Mouse (Mus musculus) midbrain, embryonic 14.5 days (tissue): Measurements from ENCODE around the gene Itgav. TPM values are rescaled to one million over a fixed set of nuclear protein-coding genes. Genes with fewer than 3 reads are reported as not detected.

Experiments
- ATAC-seq: fragments of 200-750 bp; cut with Nextera tagmentation; 2 replicates; pipeline ENCODE4 v1.8.0; 2017; ENCODE audit warnings: moderate number of reproducible peaks, moderate library complexity; ENCODE audit not compliant: low FRiP score, low TSS enrichment
- DNase-seq: peaks from one replicate; pipeline ENCODE4 v3.0.0-alpha.2; 2015
- H3K27ac ChIP-seq: fragments of 300-500 bp; sonication (generic); replicated peaks from 2 replicates; pipeline ENCODE4 v1.5.1; 2014; ENCODE audit warnings: mild to moderate bottlenecking, low read depth, low read length, moderate library complexity
- H3K27me3 ChIP-seq: fragments of 300-500 bp; sonication (generic); 2 replicates; pipeline ENCODE4 v1.6.1; 2014; ENCODE audit warnings: low read length, control low read depth, mixed read lengths; ENCODE audit not compliant: control insufficient read depth, insufficient read depth
- H3K36me3 ChIP-seq: fragments of 300-500 bp; sonication (generic); 2 replicates; pipeline ENCODE4 v1.6.1; 2014; ENCODE audit warnings: low read length, control low read depth; ENCODE audit not compliant: control insufficient read depth, insufficient read depth
- H3K4me1 ChIP-seq: fragments of 300-500 bp; sonication (generic); 2 replicates; pipeline ENCODE4 v1.6.1; 2014; ENCODE audit warnings: mild to moderate bottlenecking, antibody characterized with exemption, low read length, control low read depth; ENCODE audit not compliant: control insufficient read depth, insufficient read depth
- H3K4me2 ChIP-seq: fragments of 300-500 bp; sonication (generic); 2 replicates; pipeline ENCODE4 v1.6.1; 2014; ENCODE audit warnings: mild to moderate bottlenecking, low read length, moderate library complexity
- H3K4me3 ChIP-seq: fragments of 300-500 bp; sonication (generic); replicated peaks from 2 replicates; pipeline ENCODE4 v1.5.1; 2014; ENCODE audit warnings: low read depth, low read length
- H3K9ac ChIP-seq: fragments of 300-500 bp; sonication (generic); replicated peaks from 2 replicates; pipeline ENCODE4 v1.6.1; 2014; ENCODE audit warnings: mild to moderate bottlenecking, low read length, moderate library complexity
- H3K9me3 ChIP-seq: fragments of 300-500 bp; sonication (generic); 2 replicates; pipeline ENCODE4 v1.6.1; 2016; ENCODE audit warnings: low read length, control low read depth, mixed read lengths; ENCODE audit not compliant: control insufficient read depth
- WGBS: fragments of 180-500 bp; shearing (Covaris S2); extraction: QIAGEN DNeasy Blood & Tissue Kit; methylation state at CpG from one replicate; pipeline ENCODE4 v1.1.7; 2014; 5-methylcytosine and 5-hydroxymethylcytosine counted together
- polyA plus RNA-seq: library from polyadenylated mRNA; unstranded; fragments of >200 nt; fragmentation: Nextera tagmentation; extraction: Ambion mirVana; gene quantifications from 2 replicates; pipeline ENCODE4 v1.2.1, GENCODE M21; 2014

The Itgav gene
- polyA plus RNA-seq, 1 experiment from 2014 or later: 27.5 TPM

GRCm38 (mm10) chr2:83735276-83735675 is 11.1 kb downstream of the Itgav start:
- H3K27ac ChIP-seq: no peak overlapping the region
- H3K4me1 ChIP-seq: no peaks in the 10 kb centered on the region
- ATAC-seq (no peak), DNase-seq (no peak)
- WGBS: 86% methylated on average over 5 of the region's 5 CpGs
- H3K27me3 ChIP-seq: no peaks in the 10 kb centered on the region
- no peaks in the 10 kb centered on the region for H3K36me3 ChIP-seq
- H3K9me3 ChIP-seq: no peaks in the 10 kb centered on the region
- H3K4me2 ChIP-seq: no peak overlapping the region
- H3K9ac ChIP-seq: no peak overlapping the region
- H3K4me3 ChIP-seq: no peak overlapping the region

- H3K4me3 ChIP-seq: no peak overlapping the region
- DNase-seq (no peak), ATAC-seq (no peak)
- no peaks in the 10 kb centered on the region for H3K9me3 ChIP-seq
- no peak overlapping the region for H3K27ac ChIP-seq
- 91% methylated on average over 5 of the region's 5 CpGs for WGBS
- H3K27me3 ChIP-seq: no peaks in the 10 kb centered on the region
- H3K4me2 ChIP-seq: no peak overlapping the region
- H3K4me1 ChIP-seq: no peaks in the 10 kb centered on the region
- H3K36me3 ChIP-seq: no peaks in the 10 kb centered on the region
- H3K9ac ChIP-seq: no peak overlapping the region
Measured at GRCm38 (mm10) chr2:83736836-83737235, 12.6 kb downstream of the Itgav start.

GRCm38 (mm10) chr2:83738586-83739251 is 14.5 kb downstream of the Itgav start:
- 92% methylated on average over 14 of the region's 14 CpGs for WGBS
- no peak overlapping the region for H3K9ac ChIP-seq
- ATAC-seq (no peak), DNase-seq (no peak)
- H3K4me3 ChIP-seq: no peak overlapping the region
- H3K9me3 ChIP-seq: no peaks in the 10 kb centered on the region
- H3K4me1 ChIP-seq: no peaks in the 10 kb centered on the region
- H3K4me2 ChIP-seq: no peak overlapping the region
- H3K36me3 ChIP-seq: no peaks in the 10 kb centered on the region
- H3K27me3 ChIP-seq: no peaks in the 10 kb centered on the region
- no peak overlapping the region for H3K27ac ChIP-seq

GRCm38 (mm10) chr2:83739461-83740124 is 15.4 kb downstream of the Itgav start:
- 76% methylated on average over 9 of the region's 9 CpGs for WGBS
- no peak overlapping the region for H3K27ac ChIP-seq
- H3K27me3 ChIP-seq: no peaks in the 10 kb centered on the region
- H3K9me3 ChIP-seq: no peaks in the 10 kb centered on the region
- H3K9ac ChIP-seq: no peak overlapping the region
- H3K4me2 ChIP-seq: no peak overlapping the region
- DNase-seq (no peak), ATAC-seq (no peak)
- no peaks in the 10 kb centered on the region for H3K36me3 ChIP-seq
- H3K4me3 ChIP-seq: no peak overlapping the region
- H3K4me1 ChIP-seq: no peaks in the 10 kb centered on the region

GRCm38 (mm10) chr2:83740601-83741031 is 16.4 kb downstream of the Itgav start:
- Histone ChIP-seq H3K9ac (no peak overlapping the region), H3K27me3 (no peaks in the 10 kb centered on the region), H3K9me3 (no peaks in the 10 kb centered on the region), H3K36me3 (no peaks in the 10 kb centered on the region), H3K4me1 (no peaks in the 10 kb centered on the region), H3K4me3 (no peak overlapping the region), H3K4me2 (no peak overlapping the region), H3K27ac (no peak overlapping the region)
- DNase-seq (no peak), ATAC-seq (no peak)
- 44% methylated on average over 5 of the region's 5 CpGs for WGBS

- Histone ChIP-seq H3K27me3 (no peaks in the 10 kb centered on the region), H3K27ac (no peak overlapping the region), H3K36me3 (no peaks in the 10 kb centered on the region), H3K4me3 (no peak overlapping the region), H3K9ac (no peak overlapping the region), H3K4me1 (no peaks in the 10 kb centered on the region), H3K4me2 (no peak overlapping the region), H3K9me3 (no peaks in the 10 kb centered on the region)
- 61% methylated on average over 9 of the region's 9 CpGs for whole genome bisulfite sequencing
- no peak for ATAC-seq
- peak; percentile 30 for DNase-seq
Measured at GRCm38 (mm10) chr2:83742210-83742609, 18.0 kb downstream of the Itgav start.

GRCm38 (mm10) chr2:83742836-83743235 is 18.6 kb downstream of the Itgav start:
- 95% methylated on average over 2 of the region's 2 CpGs for WGBS
- no peaks in the 10 kb centered on the region for H3K9me3 ChIP-seq
- no peak overlapping the region for H3K27ac ChIP-seq
- ATAC-seq: no peak
- H3K4me3 ChIP-seq: no peak overlapping the region
- no peak overlapping the region for H3K9ac ChIP-seq
- no peaks in the 10 kb centered on the region for H3K27me3 ChIP-seq
- H3K4me1 ChIP-seq: no peaks in the 10 kb centered on the region
- no peak for DNase-seq
- H3K36me3 ChIP-seq: no peaks in the 10 kb centered on the region
- H3K4me2 ChIP-seq: no peak overlapping the region

GRCm38 (mm10) chr2:83744276-83744952 is 20.2 kb downstream of the Itgav start:
- Histone ChIP-seq H3K36me3 (no peaks in the 10 kb centered on the region), H3K4me2 (no peak overlapping the region), H3K9ac (no peak overlapping the region), H3K27ac (no peak overlapping the region), H3K9me3 (no peaks in the 10 kb centered on the region), H3K4me3 (no peak overlapping the region), H3K4me1 (no peaks in the 10 kb centered on the region), H3K27me3 (no peaks in the 10 kb centered on the region)
- DNase-seq (no peak), ATAC-seq (no peak)
- WGBS: 90% methylated on average over 9 of the region's 9 CpGs
